Mouse (Mus musculus) hindbrain, embryonic 13.5 days (tissue): Measurements from ENCODE around the gene Ppp4r3a. TPM values are rescaled to one million over a fixed set of nuclear protein-coding genes. Genes with fewer than 3 reads are reported as not detected.
"Not testable (repeated sequence)": the region's sequence is repeated elsewhere in the genome, so short reads cannot be mapped to it uniquely, and the experiment has no call there.

Experiments
- ATAC-seq: fragments of 200-750 bp; cut with Nextera tagmentation; 2 replicates; pipeline ENCODE4 v1.8.0; 2017; ENCODE audit warnings: moderate TSS enrichment; ENCODE audit not compliant: low FRiP score
- H3K27ac ChIP-seq: fragments of 300-500 bp; sonication (generic); 2 replicates; pipeline ENCODE4 v1.5.1; 2015; ENCODE audit warnings: inconsistent platforms, mild to moderate bottlenecking, moderate library complexity
- H3K27me3 ChIP-seq: fragments of 300-500 bp; sonication (generic); 2 replicates; pipeline ENCODE4 v1.6.1; 2015; ENCODE audit warnings: mild to moderate bottlenecking, inconsistent platforms
- H3K36me3 ChIP-seq: fragments of 300-500 bp; sonication (generic); 2 replicates; pipeline ENCODE4 v1.6.1; 2015; ENCODE audit warnings: mild to moderate bottlenecking, inconsistent platforms
- H3K4me1 ChIP-seq: fragments of 300-500 bp; sonication (generic); replicated peaks from 2 replicates; pipeline ENCODE4 v1.6.1; 2015; ENCODE audit warnings: inconsistent platforms
- H3K4me2 ChIP-seq: fragments of 300-500 bp; sonication (generic); 2 replicates; pipeline ENCODE4 v1.6.1; 2015; ENCODE audit warnings: inconsistent platforms, mild to moderate bottlenecking, moderate library complexity
- H3K4me3 ChIP-seq: fragments of 300-500 bp; sonication (generic); 2 replicates; pipeline ENCODE4 v1.5.1; 2015; ENCODE audit warnings: mild to moderate bottlenecking, inconsistent platforms
- H3K9ac ChIP-seq: fragments of 300-500 bp; sonication (generic); 2 replicates; pipeline ENCODE4 v1.6.1; 2015; ENCODE audit warnings: mild to moderate bottlenecking, inconsistent platforms
- H3K9me3 ChIP-seq: fragments of 300-500 bp; sonication (generic); 2 replicates; pipeline ENCODE4 v1.6.1; 2016; ENCODE audit warnings: inconsistent platforms
- WGBS: fragments of 180-500 bp; shearing (Covaris S2); methylation state at CpG from one replicate; pipeline ENCODE4 v1.1.7; 2015; 5-methylcytosine and 5-hydroxymethylcytosine counted together
- polyA plus RNA-seq: library from polyadenylated mRNA; unstranded; fragments of >200 nt; fragmentation: Nextera tagmentation; extraction: Ambion mirVana; gene quantifications from 2 replicates; pipeline ENCODE4 v1.2.1, GENCODE M21; 2015

Gene Ppp4r3a
- 28.2 and 29.5 TPM in 2 replicates for polyA plus RNA-seq

DNA sequence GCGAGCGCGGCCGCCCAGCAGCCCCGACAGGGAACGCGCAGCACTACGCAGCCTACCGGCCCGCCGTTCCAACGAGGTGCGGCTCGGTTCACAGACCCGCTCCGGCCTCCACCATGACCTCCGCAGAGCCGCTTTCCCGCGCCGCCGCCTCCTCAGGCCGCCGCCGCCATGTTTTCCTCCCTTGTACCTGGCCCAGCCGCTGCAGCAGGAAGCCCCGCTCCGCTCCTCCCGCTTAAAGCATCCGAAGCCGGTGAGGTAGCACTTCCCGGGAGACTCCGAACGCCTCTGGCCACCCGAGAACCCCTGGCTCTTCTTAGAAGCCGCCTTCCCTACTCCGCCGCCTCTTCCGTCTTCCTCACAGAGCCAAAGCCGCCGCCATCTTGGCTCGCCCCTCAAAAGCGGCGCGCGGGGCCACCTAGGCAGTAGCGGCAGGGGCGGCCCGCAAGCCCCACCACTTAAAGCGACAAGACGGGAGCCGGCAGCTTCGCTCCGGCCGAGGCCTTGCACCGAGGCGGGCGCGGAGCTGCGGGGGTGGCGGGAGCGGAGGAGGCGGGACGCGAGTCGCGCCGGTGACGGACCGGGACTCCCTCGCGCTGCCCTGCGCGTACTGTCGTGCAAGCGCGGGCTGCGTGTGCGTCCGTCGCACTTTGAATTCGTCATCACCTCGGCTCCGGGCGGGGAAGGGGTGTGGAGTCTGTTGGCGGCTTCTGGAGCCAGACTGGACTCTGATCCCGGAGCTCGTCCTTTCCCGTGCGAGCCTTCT lies at the start of gene Ppp4r3a:
TSS of gene Ppp4r3a (minus strand) at position 627 of the 763 bp plus-strand sequence.
- Histone ChIP-seq H3K36me3 (no peaks in the 10 kb centered on the region), H3K4me2 (peak within 1 kb of the TSS; percentile 94), H3K27ac (peak within 1 kb of the TSS; percentile 99), H3K9ac (peak within 1 kb of the TSS; percentile 99), H3K27me3 (no peaks in the 10 kb centered on the region), H3K4me3 (peak within 1 kb of the TSS; percentile 93), H3K4me1 (peaks cover 31% of the 10 kb centered on the region), H3K9me3 (no peaks in the 10 kb centered on the region)
- under 1% methylated on average over 64 of the region's 90 CpGs for WGBS
- peak; percentile 97 for ATAC-seq

- H3K36me3 ChIP-seq, result no peaks in the 10 kb centered on the region
- H3K4me1 ChIP-seq, result no peaks in the 10 kb centered on the region
- H3K27ac ChIP-seq, result no peak overlapping the region
- ATAC-seq, result no peak
- H3K9me3 ChIP-seq, result no peaks in the 10 kb centered on the region
- no peak overlapping the region for H3K4me2 ChIP-seq
- H3K27me3 ChIP-seq, result no peaks in the 10 kb centered on the region
- 15% methylated on average over 1 of the region's 1 CpGs for WGBS
- no peak overlapping the region for H3K9ac ChIP-seq
- H3K4me3 ChIP-seq, result no peak overlapping the region
Measured at GRCm38 (mm10) chr12:101123013-101123412, 39.5 kb upstream of the Ppp4r3a start.

GRCm38 (mm10) chr12:101122066-101122465 lies 38.6 kb upstream of the Ppp4r3a start:
- not testable (repeated sequence) for H3K4me1 ChIP-seq, H3K9me3 ChIP-seq, H3K27ac ChIP-seq, H3K36me3 ChIP-seq, H3K9ac ChIP-seq, ATAC-seq, H3K27me3 ChIP-seq, H3K4me3 ChIP-seq, H3K4me2 ChIP-seq
- 75% methylated on average over 4 of the region's 4 CpGs for WGBS

DNA sequence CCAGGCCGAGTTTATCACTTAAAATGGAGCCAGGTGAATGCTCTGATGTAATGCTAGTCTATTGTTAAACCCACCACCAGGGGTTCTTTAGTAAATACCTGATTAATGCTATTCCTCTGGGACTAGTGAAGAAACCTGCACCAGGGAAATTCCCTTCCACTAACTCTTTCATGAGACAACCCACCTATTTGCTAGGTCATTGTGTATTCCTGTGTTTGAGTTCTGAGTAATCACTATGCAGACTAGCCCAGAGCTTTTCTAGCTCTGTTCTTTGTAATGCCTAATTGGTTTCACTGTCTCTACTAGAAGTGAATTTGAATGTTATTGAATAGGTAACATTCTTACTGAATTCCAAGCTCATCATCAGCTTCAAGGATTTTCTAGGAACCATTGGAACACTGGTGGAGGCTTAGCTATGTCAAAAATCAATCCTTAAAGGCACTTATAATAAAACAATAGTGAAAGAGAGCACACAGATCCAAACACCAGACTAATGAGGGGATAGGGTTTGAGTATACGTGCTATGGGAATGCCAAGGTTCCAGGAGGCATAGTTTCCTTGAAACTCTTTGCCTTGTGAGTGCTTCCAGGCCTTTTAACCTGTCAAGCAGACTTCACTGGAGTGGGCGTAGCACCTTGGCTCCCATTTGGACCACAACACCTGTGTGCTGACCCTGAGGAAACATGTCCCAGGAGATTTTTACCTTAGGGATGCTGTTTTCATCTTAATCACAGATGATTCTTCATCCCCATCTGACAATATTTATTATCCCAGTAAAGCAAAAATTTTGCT lies 26.5 kb upstream of the Ppp4r3a start:
- not testable (repeated sequence) for H3K27me3 ChIP-seq, H3K9ac ChIP-seq, H3K36me3 ChIP-seq, H3K4me3 ChIP-seq, H3K27ac ChIP-seq, H3K4me1 ChIP-seq, H3K9me3 ChIP-seq, H3K4me2 ChIP-seq, ATAC-seq
- WGBS, result 88% methylated on average over 3 of the region's 3 CpGs

DNA sequence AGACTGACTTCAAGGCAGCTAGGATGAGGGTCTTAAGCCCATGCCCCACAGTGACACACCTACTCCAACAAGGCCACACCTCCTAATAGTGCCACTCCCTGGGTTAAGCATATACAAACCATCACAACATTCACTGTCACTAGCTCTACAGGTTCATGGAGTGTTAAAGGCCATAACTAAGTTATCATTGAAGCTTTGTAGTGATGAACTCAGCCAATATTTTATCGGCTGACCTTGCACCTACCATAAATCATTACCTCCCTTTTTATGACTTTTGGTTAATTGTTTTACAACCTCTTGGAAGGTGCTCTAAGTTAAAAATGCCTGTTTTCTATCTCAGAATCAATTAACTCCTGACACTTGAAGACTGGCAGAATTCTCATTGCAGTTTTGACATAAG lies 24.2 kb upstream of the Ppp4r3a start:
- Histone ChIP-seq H3K27ac (no peak overlapping the region), H3K4me2 (no peak overlapping the region), H3K4me1 (no peaks in the 10 kb centered on the region), H3K9ac (no peak overlapping the region), H3K27me3 (no peaks in the 10 kb centered on the region), H3K9me3 (no peaks in the 10 kb centered on the region), H3K4me3 (no peak overlapping the region), H3K36me3 (no peaks in the 10 kb centered on the region)
- no peak for ATAC-seq
- WGBS, result 100% methylated on average over 1 of the region's 1 CpGs

DNA sequence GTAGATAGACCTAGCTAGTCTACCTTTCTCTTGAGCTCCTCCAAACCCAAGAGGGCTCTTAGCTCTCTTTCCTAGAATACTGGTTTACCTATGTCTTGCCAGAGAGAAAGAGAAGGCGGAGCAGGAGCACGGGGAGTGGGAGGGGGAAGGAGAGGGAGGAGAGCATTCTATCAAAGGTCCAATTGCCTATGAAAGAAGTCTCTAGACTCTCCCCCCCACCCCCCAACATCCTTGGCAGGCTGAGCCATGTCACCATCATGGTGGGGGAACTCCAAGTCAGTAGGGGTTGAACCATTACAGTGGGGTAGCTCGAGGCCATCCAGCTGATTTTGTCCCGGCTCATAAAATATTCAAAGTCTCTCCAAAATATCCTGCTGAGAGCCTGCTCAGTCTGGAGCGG lies 22.1 kb upstream of the Ppp4r3a start:
- 56% methylated on average over 5 of the region's 5 CpGs for WGBS
- H3K9me3 ChIP-seq, result no peaks in the 10 kb centered on the region
- ATAC-seq, result no peak
- H3K9ac ChIP-seq, result no peak overlapping the region
- no peak overlapping the region for H3K4me2 ChIP-seq
- no peak overlapping the region for H3K4me3 ChIP-seq
- no peaks in the 10 kb centered on the region for H3K4me1 ChIP-seq
- no peak overlapping the region for H3K27ac ChIP-seq
- no peaks in the 10 kb centered on the region for H3K36me3 ChIP-seq
- H3K27me3 ChIP-seq, result no peaks in the 10 kb centered on the region

DNA sequence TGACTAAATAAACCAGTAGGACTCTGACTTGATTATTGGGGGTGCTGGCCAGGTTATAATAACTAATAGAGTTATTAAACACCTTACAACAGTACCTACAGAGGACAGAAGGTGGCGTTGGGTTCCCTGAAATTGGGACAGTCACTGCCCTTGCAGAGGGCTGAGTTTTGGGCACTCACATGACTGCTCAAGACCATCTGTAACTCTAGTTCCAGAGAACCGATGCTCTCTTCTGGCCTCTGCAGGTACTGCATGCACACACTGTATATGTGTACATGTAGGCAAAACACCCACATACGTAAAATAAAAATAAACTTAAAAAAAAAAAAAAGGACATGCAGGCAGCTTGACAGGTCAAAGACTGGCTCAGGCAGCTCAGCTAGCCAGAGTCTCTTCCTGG lies 19.1 kb upstream of the Ppp4r3a start:
- Histone ChIP-seq H3K4me1 (no peaks in the 10 kb centered on the region), H3K27ac (no peak overlapping the region), H3K27me3 (no peaks in the 10 kb centered on the region), H3K4me3 (no peak overlapping the region), H3K9ac (no peak overlapping the region), H3K4me2 (no peak overlapping the region), H3K36me3 (no peaks in the 10 kb centered on the region), H3K9me3 (no peaks in the 10 kb centered on the region)
- 82% methylated on average over 3 of the region's 3 CpGs for WGBS
- no peak for ATAC-seq

GRCm38 (mm10) chr12:101093678-101094077 lies 10.2 kb upstream of the Ppp4r3a start:
- ATAC-seq, H3K4me2 ChIP-seq, H3K4me3 ChIP-seq, H3K27ac ChIP-seq, H3K36me3 ChIP-seq, H3K9me3 ChIP-seq, H3K4me1 ChIP-seq, H3K27me3 ChIP-seq, H3K9ac ChIP-seq: not testable (repeated sequence)
- 61% methylated on average over 3 of the region's 3 CpGs for WGBS

DNA sequence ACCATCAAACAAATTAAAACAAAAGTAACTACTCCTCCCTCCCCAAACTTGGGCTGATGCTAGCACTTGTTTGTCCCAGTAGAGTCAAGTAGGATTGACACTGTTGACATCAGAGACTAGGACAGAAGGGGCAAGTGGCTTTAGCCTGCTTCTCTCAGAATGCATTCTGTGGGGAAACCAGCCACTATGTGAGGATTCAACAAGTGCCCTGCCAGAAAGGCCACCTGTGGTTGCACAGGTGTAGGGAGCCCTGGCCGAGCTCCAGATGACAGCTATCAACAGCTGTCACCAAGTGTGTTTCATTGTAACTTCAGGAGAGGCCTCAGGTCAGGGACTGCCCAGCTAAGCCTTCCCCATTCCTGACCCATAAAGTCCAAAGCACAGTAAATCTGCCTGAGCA lies 6.5 kb upstream of the Ppp4r3a start:
- Histone ChIP-seq H3K27me3 (no peaks in the 10 kb centered on the region), H3K36me3 (no peaks in the 10 kb centered on the region), H3K27ac (no peak overlapping the region), H3K9me3 (no peaks in the 10 kb centered on the region), H3K4me3 (no peak overlapping the region), H3K4me2 (no peak overlapping the region), H3K9ac (no peak overlapping the region), H3K4me1 (peaks cover 1% of the 10 kb centered on the region; the same call in 1 of the 2 replicates)
- ATAC-seq, result no peak
- 82% methylated on average over 1 of the region's 1 CpGs for WGBS

DNA sequence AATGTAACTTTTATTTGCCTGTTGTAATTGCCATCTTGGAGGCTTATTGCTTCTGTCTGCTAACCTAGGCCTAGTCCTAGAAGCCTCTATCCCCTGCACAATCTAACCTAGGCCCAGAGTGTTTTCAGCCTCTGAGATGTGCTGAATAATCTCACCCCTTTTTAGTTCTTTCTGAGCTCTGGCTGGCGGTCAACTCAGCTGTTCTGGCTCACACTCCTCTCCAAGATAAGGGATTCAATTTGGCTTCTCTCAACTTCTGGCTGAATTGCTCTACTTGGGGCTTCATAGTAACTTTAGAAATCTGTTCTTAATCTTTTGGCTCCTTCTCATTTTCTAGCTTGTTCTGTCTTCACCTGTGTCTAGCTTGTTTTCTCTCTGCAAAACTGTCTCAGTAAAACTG lies 3.9 kb upstream of the Ppp4r3a start:
- H3K4me2 ChIP-seq, result no peak overlapping the region
- no peak overlapping the region for H3K4me3 ChIP-seq
- peaks cover 8% of the 10 kb centered on the region for H3K4me1 ChIP-seq
- no peak for ATAC-seq
- H3K9me3 ChIP-seq, result no peaks in the 10 kb centered on the region
- no peak overlapping the region for H3K27ac ChIP-seq
- H3K27me3 ChIP-seq, result no peaks in the 10 kb centered on the region
- H3K9ac ChIP-seq, result no peak overlapping the region
- WGBS, result 97% methylated on average over 1 of the region's 1 CpGs
- H3K36me3 ChIP-seq, result no peaks in the 10 kb centered on the region

- H3K27me3 ChIP-seq, result no peaks in the 10 kb centered on the region
- H3K4me1 ChIP-seq, result peaks cover 28% of the 10 kb centered on the region
- WGBS, result 95% methylated on average over 9 of the region's 9 CpGs
- 0 out of 2 replicates have a peak overlapping the region, but pooled peaks have one; percentile 99 for H3K27ac ChIP-seq
- no peaks in the 10 kb centered on the region for H3K9me3 ChIP-seq
- H3K4me2 ChIP-seq, result peak overlapping the region; percentile 94
- H3K4me3 ChIP-seq, result peak overlapping the region; percentile 93
- ATAC-seq, result no peak
- H3K36me3 ChIP-seq, result no peaks in the 10 kb centered on the region
- H3K9ac ChIP-seq, result peak overlapping the region; percentile 99
Measured at GRCm38 (mm10) chr12:101084881-101085666, 1.6 kb upstream of the Ppp4r3a start.

GRCm38 (mm10) chr12:101084237-101084636 lies 735 bp upstream of the Ppp4r3a start:
- no peak for ATAC-seq
- Histone ChIP-seq H3K27me3 (no peaks in the 10 kb centered on the region), H3K4me2 (peak overlapping the region; percentile 94), H3K27ac (peak overlapping the region; percentile 99), H3K36me3 (no peaks in the 10 kb centered on the region), H3K9ac (peak overlapping the region; percentile 99), H3K9me3 (no peaks in the 10 kb centered on the region), H3K4me1 (peaks cover 28% of the 10 kb centered on the region), H3K4me3 (peak overlapping the region; percentile 93)
- WGBS, result 18% methylated on average over 4 of the region's 4 CpGs
